Mouse (Mus musculus) midbrain, embryonic 11.5 days (tissue): ENCODE measurements around the gene Prrg2. TPM values are rescaled to one million over a fixed set of nuclear protein-coding genes. Genes with fewer than 3 reads are reported as not detected.

ENCODE experiments used
- ATAC-seq: fragments of 200-750 bp; cut with Nextera tagmentation; 2 replicates; pipeline ENCODE4 v1.8.0; 2017; ENCODE audit warnings: moderate TSS enrichment, moderate library complexity; ENCODE audit not compliant: low FRiP score
- DNase-seq: peaks from one replicate; pipeline ENCODE4 v3.0.0; 2015; ENCODE audit warnings: low spot score; ENCODE audit errors: missing footprints
- H3K27ac ChIP-seq: fragments of 300-500 bp; sonication (generic); 2 replicates; pipeline ENCODE4 v1.5.1; 2014; ENCODE audit warnings: low read depth, low read length
- H3K27me3 ChIP-seq: fragments of 300-500 bp; sonication (generic); 2 replicates; pipeline ENCODE4 v1.6.1; 2014; ENCODE audit warnings: mild to moderate bottlenecking, low read length, moderate library complexity, mixed read lengths; ENCODE audit not compliant: control insufficient read depth, insufficient read depth
- H3K36me3 ChIP-seq: fragments of 300-500 bp; sonication (generic); 2 replicates; pipeline ENCODE4 v1.6.1; 2014; ENCODE audit warnings: mild to moderate bottlenecking, low read length, moderate library complexity, mixed read lengths; ENCODE audit not compliant: control insufficient read depth, insufficient read depth
- H3K4me1 ChIP-seq: fragments of 300-500 bp; sonication (generic); 2 replicates; pipeline ENCODE4 v1.6.1; 2014; ENCODE audit warnings: low read length; ENCODE audit not compliant: control insufficient read depth, insufficient read depth
- H3K4me2 ChIP-seq: fragments of 300-500 bp; sonication (generic); 2 replicates; pipeline ENCODE4 v1.6.1; 2014; ENCODE audit warnings: mild to moderate bottlenecking, moderate library complexity
- H3K4me3 ChIP-seq: fragments of 300-500 bp; sonication (generic); 2 replicates; pipeline ENCODE4 v1.5.1; 2014; ENCODE audit warnings: low read depth, low read length
- H3K9ac ChIP-seq: fragments of 300-500 bp; sonication (generic); 2 replicates; pipeline ENCODE4 v1.6.1; 2014; ENCODE audit warnings: low read length
- H3K9me3 ChIP-seq: fragments of 300-500 bp; sonication (generic); 2 replicates; pipeline ENCODE4 v1.6.1; 2016; ENCODE audit warnings: low read length; ENCODE audit not compliant: control insufficient read depth
- WGBS: fragments of 180-500 bp; shearing (Covaris S2); extraction: QIAGEN DNeasy Blood & Tissue Kit; methylation state at CpG from one replicate; pipeline ENCODE4 v1.1.7; 2014; 5-methylcytosine and 5-hydroxymethylcytosine counted together
- polyA plus RNA-seq: library from polyadenylated mRNA; unstranded; fragments of >200 nt; fragmentation: Nextera tagmentation; extraction: Ambion mirVana; gene quantifications from 2 replicates; pipeline ENCODE4 v1.2.1, GENCODE M21; 2014

Prrg2 gene
- polyA plus RNA-seq, 1 experiment from 2014 or later, result 13.5 TPM

DNA sequence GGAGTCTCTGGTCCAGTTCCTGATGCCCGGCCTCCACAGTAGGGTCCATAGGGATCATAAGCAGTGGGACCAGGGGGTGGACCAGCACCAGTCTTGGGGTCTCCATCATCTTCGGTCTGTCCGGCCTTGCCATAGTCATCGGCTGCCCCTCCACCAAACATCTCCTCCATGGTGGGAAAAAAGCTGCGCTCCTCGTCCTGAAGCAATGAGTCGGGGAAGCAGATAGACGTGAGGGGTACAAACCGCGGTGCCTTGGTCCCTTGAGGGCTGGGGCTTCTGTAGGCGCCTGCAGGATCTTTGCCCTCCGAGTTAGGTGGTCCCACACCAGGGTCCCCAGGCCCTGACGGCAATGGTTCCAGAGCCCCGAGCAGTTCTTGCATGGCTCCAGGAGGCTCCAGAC, 15.0 kb downstream of the Prrg2 start:
- peaks cover 12% of the 10 kb centered on the region for H3K4me1 ChIP-seq
- 98% methylated on average over 14 of the region's 14 CpGs for WGBS
- no peaks in the 10 kb centered on the region for H3K27me3 ChIP-seq
- no peak overlapping the region for H3K27ac ChIP-seq
- DNase-seq, result no peak
- H3K9me3 ChIP-seq, result no peaks in the 10 kb centered on the region
- H3K9ac ChIP-seq, result no peak overlapping the region
- H3K4me3 ChIP-seq, result no peak overlapping the region
- ATAC-seq, result no peak
- H3K36me3 ChIP-seq, result peaks cover 60% of the 10 kb centered on the region
- no peak overlapping the region for H3K4me2 ChIP-seq

DNA sequence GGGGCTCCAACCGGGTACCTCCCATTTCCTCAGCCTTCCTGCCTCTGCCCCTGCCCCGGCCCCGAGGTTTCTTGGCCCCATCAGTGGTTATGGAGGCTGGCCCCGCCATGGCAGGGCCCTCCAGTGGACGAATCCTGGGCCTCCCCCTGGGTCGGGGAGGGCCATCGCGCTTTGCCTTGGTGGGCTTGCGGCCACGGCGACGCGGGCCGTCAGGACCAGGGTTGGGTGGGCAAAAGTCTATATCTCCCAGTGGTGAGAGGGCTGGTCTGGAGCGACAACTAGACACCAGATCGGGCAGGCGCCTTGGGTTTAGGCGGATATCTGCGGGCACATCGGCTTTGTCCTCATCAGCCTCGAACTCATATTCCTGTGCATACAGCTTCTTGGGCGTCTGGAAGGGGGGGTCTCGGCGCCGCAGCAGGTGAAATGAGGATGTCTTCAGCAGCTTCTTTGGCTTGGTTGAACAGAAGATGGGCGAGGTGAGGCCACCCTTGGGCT, 15.6 kb downstream of the Prrg2 start:
- no peak for ATAC-seq
- WGBS, result 95% methylated on average over 26 of the region's 26 CpGs
- no peak overlapping the region for H3K4me3 ChIP-seq

DNA sequence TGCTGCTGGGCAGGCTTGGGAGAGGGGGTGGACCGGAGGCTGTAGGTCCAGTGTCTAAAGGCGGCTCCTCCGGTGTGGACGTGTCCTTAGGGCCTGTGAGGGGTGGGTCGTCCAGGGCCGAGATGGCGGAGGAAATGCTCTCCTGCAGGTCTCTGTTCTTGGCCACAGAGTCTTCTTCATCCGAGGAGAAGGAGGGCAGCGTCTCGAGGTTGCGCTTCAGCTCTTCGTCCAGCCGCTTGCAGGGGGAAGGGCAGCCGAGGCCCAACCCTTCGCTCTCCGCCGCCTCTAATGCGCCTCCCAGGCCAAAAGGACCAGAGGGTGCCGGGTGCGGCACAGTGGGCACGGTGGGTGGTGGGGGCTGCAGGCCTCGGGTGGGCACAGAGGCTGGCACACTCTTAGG, 16.7 kb downstream of the Prrg2 start:
- DNase-seq, result no peak
- no peak overlapping the region for H3K4me3 ChIP-seq
- H3K9me3 ChIP-seq, result no peaks in the 10 kb centered on the region
- H3K4me1 ChIP-seq, result 0 out of 2 replicates have a peak, but pooled peaks cover 3% of the 10 kb centered on the region
- H3K9ac ChIP-seq, result no peak overlapping the region
- peaks cover 71% of the 10 kb centered on the region for H3K36me3 ChIP-seq
- no peak overlapping the region for H3K27ac ChIP-seq
- no peaks in the 10 kb centered on the region for H3K27me3 ChIP-seq
- ATAC-seq, result no peak
- 94% methylated on average over 22 of the region's 22 CpGs for WGBS
- H3K4me2 ChIP-seq, result no peak overlapping the region

More for the DNA sequence above, 15.6 kb downstream of the Prrg2 start:
- Histone ChIP-seq H3K36me3 (peaks cover 63% of the 10 kb centered on the region), H3K9ac (no peak overlapping the region), H3K9me3 (no peaks in the 10 kb centered on the region), H3K27me3 (no peaks in the 10 kb centered on the region), H3K27ac (no peak overlapping the region), H3K4me1 (peaks cover 12% of the 10 kb centered on the region), H3K4me2 (no peak overlapping the region)
- no peak for DNase-seq

- no peak for ATAC-seq
- 97% methylated on average over 13 of the region's 14 CpGs for WGBS
- Histone ChIP-seq H3K27ac (no peak overlapping the region), H3K36me3 (peaks cover 68% of the 10 kb centered on the region), H3K4me3 (no peak overlapping the region), H3K9me3 (no peaks in the 10 kb centered on the region), H3K4me2 (no peak overlapping the region), H3K9ac (no peak overlapping the region), H3K27me3 (no peaks in the 10 kb centered on the region), H3K4me1 (no peaks in the 10 kb centered on the region)
- DNase-seq, result no peak
These were observed 19.2 kb downstream of the Prrg2 start for GRCm38 (mm10) chr7:45043307-45043706.

- ATAC-seq (no peak), DNase-seq (no peak)
- Histone ChIP-seq H3K9ac (no peak overlapping the region), H3K36me3 (peaks cover 58% of the 10 kb centered on the region), H3K27me3 (no peaks in the 10 kb centered on the region), H3K4me1 (no peaks in the 10 kb centered on the region), H3K9me3 (no peaks in the 10 kb centered on the region), H3K4me3 (no peak overlapping the region), H3K27ac (no peak overlapping the region), H3K4me2 (no peak overlapping the region)
- 94% methylated on average over 9 of the region's 9 CpGs for WGBS
These were observed 21.6 kb downstream of the Prrg2 start for GRCm38 (mm10) chr7:45040851-45041250.

GRCm38 (mm10) chr7:45038411-45038810, 24.1 kb downstream of the Prrg2 start:
- H3K36me3 ChIP-seq, result peaks cover 62% of the 10 kb centered on the region
- ATAC-seq (no peak), DNase-seq (no peak)
- no peak overlapping the region for H3K4me2 ChIP-seq
- H3K27ac ChIP-seq, result no peak overlapping the region
- H3K9ac ChIP-seq, result no peak overlapping the region
- no peak overlapping the region for H3K4me3 ChIP-seq
- H3K27me3 ChIP-seq, result no peaks in the 10 kb centered on the region
- WGBS, result 90% methylated on average over 9 of the region's 9 CpGs
- H3K9me3 ChIP-seq, result no peaks in the 10 kb centered on the region
- no peaks in the 10 kb centered on the region for H3K4me1 ChIP-seq

GRCm38 (mm10) chr7:45037720-45038361, 24.6 kb downstream of the Prrg2 start:
- no peaks in the 10 kb centered on the region for H3K4me1 ChIP-seq
- peak; percentile 94 for DNase-seq
- H3K27me3 ChIP-seq, result no peaks in the 10 kb centered on the region
- no peak overlapping the region for H3K4me3 ChIP-seq
- no peak for ATAC-seq
- no peak overlapping the region for H3K27ac ChIP-seq
- H3K4me2 ChIP-seq, result no peak overlapping the region
- no peaks in the 10 kb centered on the region for H3K9me3 ChIP-seq
- H3K36me3 ChIP-seq, result peaks cover 62% of the 10 kb centered on the region
- whole genome bisulfite sequencing, result 76% methylated on average over 7 of the region's 7 CpGs
- no peak overlapping the region for H3K9ac ChIP-seq

GRCm38 (mm10) chr7:45036702-45037101, 25.8 kb downstream of the Prrg2 start:
- Histone ChIP-seq H3K27me3 (no peaks in the 10 kb centered on the region), H3K9me3 (no peaks in the 10 kb centered on the region), H3K4me1 (no peaks in the 10 kb centered on the region), H3K36me3 (peaks cover 65% of the 10 kb centered on the region), H3K4me3 (no peak overlapping the region), H3K4me2 (no peak overlapping the region), H3K9ac (no peak overlapping the region), H3K27ac (no peak overlapping the region)
- ATAC-seq (no peak), DNase-seq (no peak)
- 91% methylated on average over 11 of the region's 11 CpGs for WGBS

GRCm38 (mm10) chr7:45035631-45036030, 26.8 kb downstream of the Prrg2 start:
- 93% methylated on average over 3 of the region's 3 CpGs for WGBS
- Histone ChIP-seq H3K9me3 (no peaks in the 10 kb centered on the region), H3K4me3 (no peak overlapping the region), H3K9ac (no peak overlapping the region), H3K36me3 (peaks cover 65% of the 10 kb centered on the region), H3K4me1 (no peaks in the 10 kb centered on the region), H3K4me2 (no peak overlapping the region), H3K27me3 (no peaks in the 10 kb centered on the region), H3K27ac (no peak overlapping the region)
- no peak for DNase-seq
- no peak for ATAC-seq
